Mouse (Mus musculus) ovary, adult 18-20 months (tissue): Measurements from ENCODE around the gene Pcnx2.

Experiments used
- DNase-seq: peaks from one replicate; pipeline ENCODE4 v3.0.0; 2022; ENCODE audit warnings: low spot score, mixed read lengths

The Pcnx2 gene

GRCm38 (mm10) chr8:125709171-125709570 is 188.9 kb downstream of the Pcnx2 start:
- no peak for DNase-seq

- no peak for DNase-seq
Observed at GRCm38 (mm10) chr8:125705816-125706215, 192.3 kb downstream of the Pcnx2 start.

GRCm38 (mm10) chr8:125704434-125704833 is 193.7 kb downstream of the Pcnx2 start:
- no peak for DNase-seq

- no peak for DNase-seq
Observed at GRCm38 (mm10) chr8:125702868-125703473, 195.1 kb downstream of the Pcnx2 start.
